Mouse (Mus musculus): ENCODE results near the gene Pex11b. TPM values are rescaled to one million over a fixed set of nuclear protein-coding genes. Genes with fewer than 3 reads are reported as not detected.
"Not testable (repeated sequence)": the region's sequence is repeated elsewhere in the genome, so short reads cannot be mapped to it uniquely, and the experiment has no call there.

Pex11b gene
- total RNA-seq, 2 experiments from 2014 or later, result 53.7 to 61.7 TPM

DNA sequence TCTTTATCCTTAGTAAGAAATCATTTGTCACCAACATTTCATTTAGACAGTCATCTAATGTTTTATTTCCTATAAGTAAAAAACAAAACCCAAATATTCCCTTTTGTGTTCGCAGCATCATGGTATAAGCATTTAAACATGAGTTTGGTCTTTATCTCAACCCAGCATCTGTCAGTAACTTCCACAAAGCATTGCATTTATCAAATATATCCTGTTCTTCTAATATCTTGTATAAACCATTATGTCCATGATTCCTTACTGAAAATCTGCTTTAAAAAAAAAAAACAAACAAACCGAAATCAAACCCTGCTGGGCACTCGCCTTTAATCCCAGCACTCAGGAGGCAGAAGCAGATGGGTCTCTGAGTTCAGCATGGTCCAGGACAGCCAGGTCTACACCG is 28.6 kb upstream of the Pex11b start:
- no peak for DNase-seq (ENCODE audit: low spot score in 2 of 2)

DNA sequence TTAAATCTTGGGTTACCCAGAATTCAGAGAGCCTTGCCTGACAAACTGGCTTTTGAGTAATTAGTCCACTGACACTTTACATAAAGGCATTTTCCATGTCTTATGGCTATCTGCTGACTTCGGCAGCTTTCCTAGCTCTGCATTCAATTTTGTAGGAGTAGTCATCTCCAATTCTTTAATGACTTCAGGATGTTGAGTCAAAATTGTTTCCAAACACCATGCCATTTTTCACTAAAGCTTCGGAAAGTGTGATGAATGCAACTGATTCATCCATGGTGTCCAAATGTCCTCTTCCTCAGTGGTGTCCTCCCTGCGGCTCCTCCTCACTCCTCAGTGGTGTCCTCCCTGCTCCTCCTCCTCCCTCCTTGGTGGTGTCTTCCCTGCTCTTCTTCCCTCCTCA is 17.2 kb upstream of the Pex11b start:
- DNase-seq (ENCODE audit: low spot score in 2 of 2), result no peak

DNA sequence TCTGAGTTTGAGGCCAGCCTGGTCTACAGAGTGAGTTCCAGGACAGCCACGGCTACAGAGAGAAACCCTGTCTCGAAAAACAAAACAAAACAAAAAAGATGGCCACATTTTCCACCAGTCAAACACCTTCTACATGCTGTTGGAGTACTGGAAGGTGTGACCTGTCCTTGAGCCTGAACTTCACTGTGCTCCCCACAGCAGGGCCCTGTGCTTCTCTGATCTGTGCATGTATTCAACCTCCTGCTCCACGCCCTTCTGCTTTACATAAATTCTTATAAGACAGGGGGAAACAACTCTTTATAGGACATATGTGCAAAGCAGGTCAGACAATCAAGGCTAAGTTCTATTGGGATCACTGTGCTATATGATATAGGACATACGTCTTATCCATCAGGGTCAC is 12.0 kb upstream of the Pex11b start:
- DNase-seq (ENCODE audit: low spot score in 2 of 2), result no peak

DNA sequence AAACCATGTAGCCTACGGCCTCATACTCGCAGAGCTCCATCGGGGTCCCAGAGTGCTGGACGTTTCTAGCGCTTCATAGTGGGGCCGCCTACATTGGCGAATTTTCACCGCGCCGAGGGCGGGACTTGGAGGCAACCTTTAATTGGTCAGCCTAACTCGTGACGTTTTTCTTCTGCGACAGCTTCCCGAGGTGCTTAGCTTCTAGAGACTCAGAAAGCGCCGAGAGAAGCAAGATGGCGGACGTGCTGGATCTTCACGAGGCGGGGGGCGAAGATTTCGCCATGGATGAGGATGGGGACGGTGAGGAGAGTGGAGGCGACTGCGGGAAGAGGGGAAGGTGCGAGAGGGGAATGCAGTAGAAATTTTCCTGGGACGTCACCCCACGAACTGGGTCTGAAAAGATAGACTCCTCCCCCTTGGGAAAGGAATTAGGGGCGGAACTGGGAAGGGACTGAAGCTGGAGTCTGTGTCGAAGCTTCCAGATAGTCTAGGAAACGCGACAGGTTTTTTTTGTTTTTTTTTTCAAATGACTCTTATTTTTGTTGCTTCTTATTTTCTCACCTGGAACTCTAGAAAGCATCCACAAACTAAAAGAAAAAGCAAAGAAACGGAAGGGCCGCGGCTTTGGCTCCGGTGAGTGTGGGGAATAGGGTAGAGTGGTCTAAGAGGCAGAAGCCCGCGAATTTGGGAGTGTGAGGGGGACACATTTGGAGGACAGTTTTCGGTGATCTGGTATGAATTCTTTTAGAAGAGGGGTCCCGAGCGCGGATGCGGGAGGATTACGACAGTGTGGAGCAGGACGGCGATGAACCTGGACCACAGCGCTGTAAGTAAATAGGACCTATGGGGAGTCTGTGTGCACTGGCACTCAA is 5.2 kb upstream of the Pex11b start, which contains the start of gene Rbm8a:
Rbm8a (plus strand) TSS at position 205 of the 872 bp plus-strand sequence.
- DNase-seq (ENCODE audit: low spot score in 2 of 2), result peak; percentile 79 to 92

DNA sequence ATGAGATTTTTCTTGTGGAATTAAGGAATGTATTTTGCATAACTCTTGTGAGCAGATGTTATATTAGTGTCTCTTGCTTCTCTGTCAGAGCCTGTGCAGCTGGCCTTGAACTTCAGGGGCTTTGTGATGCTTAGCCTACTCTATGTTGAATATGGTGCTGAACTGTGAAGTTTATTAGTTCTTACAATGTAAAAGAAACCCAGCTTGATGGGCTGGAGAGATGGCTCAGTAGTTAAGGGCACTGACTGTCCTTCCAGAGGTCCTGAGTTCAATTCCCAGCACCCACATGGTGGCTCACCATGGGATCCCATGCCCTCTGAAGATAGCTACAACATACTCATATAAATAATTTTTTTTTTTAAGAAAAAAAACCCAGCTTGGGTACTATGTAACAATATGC is 3.1 kb upstream of the Pex11b start:
- no peak for DNase-seq (ENCODE audit: low spot score in 2 of 2)

DNA sequence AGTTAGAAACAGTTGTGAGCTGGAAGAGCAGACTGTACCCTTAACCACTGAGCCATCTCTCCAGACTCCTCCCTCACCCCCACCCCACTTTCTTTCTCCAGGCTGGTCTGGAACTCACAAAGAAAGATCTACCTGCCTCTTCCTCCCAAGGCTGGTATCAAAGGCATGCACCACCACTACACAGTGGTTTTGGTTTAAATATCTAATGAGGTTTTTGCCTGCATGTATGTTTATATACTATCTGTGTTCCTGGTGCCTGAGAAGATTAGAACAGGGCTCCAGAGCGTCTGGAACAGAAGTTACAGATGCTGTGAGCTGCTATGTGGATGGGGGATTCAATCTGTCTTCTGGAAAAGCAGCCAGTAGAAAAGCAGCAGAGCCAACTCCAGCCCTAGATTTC is 1.2 kb upstream of the Pex11b start:
- DNase-seq (ENCODE audit: low spot score in 2 of 2), result no peak

DNA sequence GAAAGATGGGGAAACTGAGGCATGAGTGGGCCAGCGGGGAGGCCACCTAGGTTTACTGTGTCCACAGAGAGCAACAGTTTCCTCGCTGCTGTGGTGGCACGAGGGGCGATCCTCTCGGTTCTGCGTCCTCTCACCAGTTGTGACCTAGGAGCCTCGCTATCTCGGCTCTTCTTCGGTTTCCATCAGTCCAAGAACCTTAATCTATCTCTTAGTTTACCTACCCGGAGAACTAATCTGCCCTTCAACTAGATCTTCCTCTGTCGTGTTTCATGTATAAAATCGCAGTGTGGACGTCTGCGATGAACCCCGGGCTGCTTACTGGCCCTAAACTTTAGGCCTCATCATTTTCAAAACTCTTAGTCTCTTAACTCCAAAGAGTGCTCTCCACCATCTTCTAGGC is 730 bp downstream of the Pex11b start:
- no peak for DNase-seq (ENCODE audit: low spot score in 2 of 2)

DNA sequence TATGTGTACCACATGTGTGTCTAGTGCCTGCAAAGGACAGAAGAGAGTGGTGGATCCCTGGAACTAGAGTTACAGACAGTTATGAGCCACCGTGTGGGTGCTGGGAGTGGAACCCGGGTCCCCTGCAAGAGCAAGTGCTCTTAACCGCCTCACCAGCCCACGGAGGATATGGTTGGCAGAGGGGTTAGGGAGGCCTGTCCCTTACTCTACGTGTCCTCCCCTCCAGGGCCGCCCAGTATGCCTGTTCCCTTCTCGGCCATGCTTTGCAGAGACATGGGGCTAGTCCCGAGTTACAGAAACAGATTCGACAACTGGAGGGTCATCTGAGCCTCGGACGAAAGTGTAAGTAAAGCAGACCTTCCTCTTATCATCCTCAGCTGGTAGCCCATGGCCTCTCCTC is 1.3 kb downstream of the Pex11b start:
- DNase-seq (ENCODE audit: low spot score in 2 of 2), result no peak

DNA sequence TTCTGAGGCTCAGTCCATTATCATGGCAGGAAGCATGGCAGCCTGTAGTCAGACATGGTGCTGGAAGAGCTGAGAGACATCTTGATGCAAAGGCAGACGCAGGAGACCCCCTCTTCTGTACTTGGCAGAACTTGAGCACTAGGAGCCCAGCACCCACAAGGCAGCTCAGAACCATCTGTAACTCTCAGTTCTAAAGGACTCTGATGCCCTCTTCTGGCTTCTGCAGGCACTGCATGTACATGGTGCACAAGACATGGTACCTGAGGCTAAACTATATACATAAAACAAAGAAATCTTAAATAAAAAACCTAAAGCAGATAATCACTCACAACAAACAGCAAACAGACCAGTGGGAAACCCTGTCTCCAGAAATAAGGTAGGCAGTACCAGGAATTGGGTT is 4.0 kb downstream of the Pex11b start:
- peak in 1 of 2 experiments; percentile 27 for DNase-seq (ENCODE audit: low spot score in 2 of 2)

DNA sequence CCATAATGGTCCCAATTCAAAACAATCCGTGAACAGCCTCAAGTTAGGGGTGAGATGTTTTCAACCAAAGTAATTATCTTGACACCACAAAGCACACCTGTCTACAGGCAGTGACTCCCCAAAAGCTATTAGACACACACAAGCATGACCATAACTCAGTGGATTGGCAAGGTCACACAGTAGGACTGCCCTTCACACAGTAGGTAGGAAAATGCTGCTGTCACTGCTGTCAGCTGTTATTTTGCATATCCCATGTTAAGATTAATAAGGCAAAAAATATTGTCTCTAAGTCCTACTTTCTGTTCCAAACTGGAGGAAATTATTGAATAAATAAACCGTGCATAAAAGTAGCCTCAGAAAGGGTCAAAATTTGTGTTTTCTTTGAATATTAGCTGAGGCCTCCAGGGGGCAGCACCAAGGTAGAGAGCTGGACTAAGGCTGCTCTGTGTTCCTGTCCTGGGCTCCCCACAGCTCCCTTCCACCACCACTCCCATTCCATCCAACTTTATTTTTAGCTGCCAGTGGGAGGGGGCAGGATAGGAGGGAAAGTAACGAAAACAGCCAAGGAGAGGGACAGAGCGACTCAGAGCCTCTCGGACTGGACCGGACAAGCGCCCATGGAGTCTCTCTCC is 10.0 kb downstream of the Pex11b start, which contains the start of gene Itga10:
Itga10 (plus strand) TSS at position 567 of the 632 bp plus-strand sequence.
- DNase-seq (ENCODE audit: low spot score in 2 of 2), result no peak

DNA sequence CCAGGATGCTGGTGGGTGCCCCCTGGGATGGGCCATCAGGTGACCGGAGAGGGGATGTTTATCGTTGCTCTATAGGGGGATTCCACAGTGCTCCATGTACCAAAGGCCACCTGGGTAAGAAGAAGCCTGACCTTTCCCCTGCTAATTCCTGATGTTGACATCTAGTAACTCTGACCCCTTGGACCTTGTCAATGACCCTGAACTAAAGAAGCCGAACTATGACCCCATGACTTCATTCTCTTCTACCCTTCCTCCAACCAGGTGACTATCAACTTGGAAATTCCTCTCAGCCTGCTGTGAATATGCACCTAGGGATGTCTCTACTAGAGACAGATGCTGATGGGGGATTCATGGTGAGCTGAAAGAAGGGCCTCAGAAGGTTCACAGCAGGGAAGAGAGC is 12.2 kb downstream of the Pex11b start:
- no peak for DNase-seq (ENCODE audit: low spot score in 2 of 2)

DNA sequence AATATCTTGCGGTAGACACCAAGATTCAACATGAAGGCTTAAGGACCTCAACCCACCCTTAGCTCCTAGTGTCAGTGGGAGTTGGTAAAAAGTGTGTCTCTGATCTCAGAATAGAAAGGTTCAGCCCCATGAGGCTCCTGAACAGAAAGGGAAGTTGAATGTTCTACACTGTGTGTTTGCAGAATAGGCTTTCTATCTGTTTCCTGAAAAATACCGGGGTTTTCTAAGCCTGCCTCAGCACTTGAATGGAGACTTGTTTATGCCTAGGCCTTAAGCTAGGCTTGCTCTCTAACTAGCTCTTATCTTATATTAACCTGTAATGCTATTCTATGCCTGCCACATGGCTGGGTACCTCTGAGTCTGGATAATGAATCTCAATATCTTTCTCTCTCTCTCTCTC is 25.7 kb downstream of the Pex11b start:
- DNase-seq (ENCODE audit: low spot score in 2 of 2), result no peak

DNA sequence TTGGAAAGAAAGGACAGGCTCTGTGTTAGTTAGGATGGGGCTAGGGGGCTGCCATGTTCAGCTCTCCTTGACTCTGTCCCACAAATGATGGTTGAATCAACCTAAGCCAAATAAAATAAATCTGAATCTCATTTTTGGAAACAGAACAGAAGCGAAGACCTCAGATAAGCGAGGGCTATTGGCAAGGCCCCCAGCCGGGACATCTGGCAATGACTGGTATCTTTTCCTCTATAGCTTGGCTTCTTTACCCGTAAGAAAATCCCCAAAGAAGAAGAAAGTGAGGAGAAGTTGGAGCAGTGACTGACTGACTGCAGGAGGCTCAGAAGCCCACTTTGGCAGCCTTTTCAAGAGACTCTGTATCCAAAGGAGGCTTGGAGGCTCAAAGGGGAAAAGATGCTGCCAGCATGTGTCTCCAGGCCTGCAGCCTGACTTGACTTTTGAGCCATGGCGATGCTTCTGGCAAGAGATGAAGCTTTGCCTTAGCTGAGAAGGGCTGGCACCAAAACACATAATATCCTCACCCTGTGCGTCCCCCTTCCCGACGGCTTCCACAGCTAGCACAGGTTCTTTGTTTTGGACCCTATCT is 27.6 kb downstream of the Pex11b start:
- DNase-seq (ENCODE audit: low spot score in 2 of 2), result no peak

DNA sequence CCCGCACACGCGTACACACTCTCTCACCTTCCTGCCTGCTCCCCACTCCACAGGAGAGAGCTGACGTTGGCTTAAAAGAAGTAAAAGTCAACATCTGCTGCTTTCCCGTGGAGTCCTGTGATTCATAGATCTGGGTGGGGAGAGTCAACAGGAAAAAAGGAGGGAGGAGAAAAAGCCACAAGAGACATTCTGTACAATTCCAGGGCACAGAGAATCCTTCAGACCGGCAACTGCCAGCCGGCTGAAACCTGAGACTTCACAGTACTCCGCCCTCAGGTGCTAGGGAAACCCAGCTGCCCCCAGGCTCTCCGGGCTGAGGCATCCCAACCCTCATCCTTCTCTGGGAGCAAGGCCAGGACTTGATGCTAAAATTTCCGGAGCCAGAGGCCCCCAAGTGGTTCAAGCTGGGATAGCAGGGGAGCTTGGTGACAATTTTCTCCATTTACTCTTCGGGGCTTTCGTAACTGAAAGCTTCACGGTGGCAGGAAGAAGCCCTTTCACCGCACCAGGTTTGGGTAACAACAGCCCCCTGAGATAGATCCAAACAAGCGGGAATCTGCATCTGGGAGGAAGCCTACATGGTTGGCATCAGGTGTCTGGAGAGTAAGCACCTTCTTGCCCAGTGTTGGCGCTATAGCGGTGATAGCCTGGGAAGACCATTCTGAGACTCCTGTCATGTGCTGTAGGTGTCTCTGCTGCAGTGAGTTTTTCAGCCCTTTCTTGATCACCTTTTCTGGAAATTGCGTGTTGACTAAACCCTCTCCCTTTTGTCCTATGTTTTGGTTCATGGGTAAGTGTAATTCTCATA is 28.5 kb downstream of the Pex11b start:
- DNase-seq (ENCODE audit: low spot score in 2 of 2), result peak; percentile 54 to 68

DNA sequence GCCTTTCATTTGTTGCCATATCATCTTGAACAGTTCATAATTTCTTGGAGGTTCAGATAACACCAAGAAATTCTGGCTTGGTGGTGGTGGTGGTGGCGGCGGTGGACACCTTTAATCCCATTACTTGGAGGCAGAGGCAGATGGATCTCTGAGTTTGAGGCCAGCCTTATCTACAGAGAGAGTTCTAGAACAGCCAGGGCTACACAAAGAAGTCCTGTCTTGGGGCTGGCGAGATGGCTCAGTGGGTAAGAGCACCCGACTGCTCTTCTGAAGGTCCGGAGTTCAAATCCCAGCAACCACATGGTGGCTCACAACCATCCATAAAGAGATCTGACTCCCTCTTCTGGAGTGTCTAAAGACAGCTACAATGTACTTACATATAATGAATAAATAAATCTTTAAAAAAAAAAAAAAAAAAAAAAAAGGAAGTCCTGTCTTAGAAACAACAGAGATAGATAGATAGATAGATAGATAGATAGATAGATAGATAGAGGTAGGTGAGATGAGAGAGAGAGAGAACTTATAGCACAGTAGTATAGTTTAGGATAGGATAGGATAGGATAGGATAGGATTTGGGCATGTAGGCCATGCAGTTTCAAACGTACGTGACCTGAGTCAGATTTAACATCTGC is 30.7 kb downstream of the Pex11b start:
- not testable (repeated sequence) for DNase-seq (ENCODE audit: low spot score in 2 of 2)

DNA sequence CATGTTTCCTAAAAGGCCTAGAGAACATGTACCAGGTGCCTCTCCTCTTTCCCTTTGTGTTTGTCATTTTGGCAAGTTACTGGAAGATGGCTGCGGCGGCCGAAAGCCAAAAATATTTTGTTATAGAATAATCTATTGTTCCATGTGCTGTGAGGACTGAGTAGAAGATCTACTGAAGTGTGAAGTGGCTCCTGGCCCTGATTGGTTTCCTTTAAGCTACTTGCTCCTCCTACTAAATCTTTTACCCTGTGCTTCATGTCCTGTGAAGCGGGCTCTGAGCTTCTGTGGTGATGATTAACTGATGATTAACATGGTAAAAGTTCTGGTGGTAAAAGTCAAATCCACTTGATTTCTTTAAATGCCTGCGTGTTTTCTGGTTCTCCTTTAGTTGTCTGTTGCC is 31.7 kb downstream of the Pex11b start:
- DNase-seq (ENCODE audit: low spot score in 2 of 2), result no peak

DNA sequence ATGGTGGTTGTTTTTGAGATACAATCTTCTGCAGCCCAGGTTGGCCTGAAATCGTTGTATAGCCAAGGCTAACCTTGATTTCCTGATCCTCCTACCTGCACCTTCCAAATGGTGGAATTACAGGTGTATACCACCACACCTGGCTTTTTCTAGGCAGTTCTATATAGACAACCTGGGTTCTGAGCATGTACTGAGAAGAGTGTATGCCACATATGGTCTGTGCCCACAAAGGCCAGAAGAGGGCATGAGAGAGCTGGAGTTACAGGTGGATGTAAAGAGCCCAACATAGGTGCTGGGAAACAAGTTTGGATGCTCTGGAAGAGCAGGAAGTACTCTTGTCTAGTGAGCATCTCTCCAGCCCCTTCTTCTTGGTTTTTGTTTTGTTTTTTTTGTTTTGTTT is 32.1 kb downstream of the Pex11b start:
- no peak for DNase-seq (ENCODE audit: low spot score in 2 of 2)

DNA sequence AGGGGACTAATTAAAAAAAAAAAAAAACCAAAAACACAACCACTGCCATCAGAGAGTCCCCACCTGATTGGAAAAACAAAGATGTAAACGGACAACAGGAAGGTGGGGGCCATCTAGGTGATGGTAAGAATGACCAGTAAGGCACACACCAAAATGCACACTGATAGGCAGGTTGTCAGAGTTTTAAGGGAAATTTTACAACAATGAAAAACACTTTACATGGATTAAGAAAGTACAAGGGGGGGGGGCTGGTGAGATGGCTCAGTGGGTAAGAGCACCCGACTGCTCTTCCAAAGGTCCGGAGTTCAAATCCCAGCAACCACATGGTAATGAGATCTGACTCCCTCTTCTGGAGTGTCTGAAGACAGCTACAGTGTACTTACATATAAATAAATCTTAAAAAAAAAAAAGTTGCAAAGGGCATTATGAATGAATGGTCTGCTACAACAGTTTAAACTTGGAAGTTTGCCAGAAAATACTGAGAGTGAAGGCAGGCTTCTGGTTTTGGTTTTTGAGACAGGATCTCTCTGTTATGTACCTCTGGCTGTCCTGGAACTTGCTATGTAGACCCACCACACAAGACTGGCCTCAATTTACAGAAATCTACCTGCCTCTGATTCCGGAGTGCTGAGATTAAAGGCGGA is 33.4 kb downstream of the Pex11b start:
- DNase-seq (ENCODE audit: low spot score in 2 of 2), result no peak

DNA sequence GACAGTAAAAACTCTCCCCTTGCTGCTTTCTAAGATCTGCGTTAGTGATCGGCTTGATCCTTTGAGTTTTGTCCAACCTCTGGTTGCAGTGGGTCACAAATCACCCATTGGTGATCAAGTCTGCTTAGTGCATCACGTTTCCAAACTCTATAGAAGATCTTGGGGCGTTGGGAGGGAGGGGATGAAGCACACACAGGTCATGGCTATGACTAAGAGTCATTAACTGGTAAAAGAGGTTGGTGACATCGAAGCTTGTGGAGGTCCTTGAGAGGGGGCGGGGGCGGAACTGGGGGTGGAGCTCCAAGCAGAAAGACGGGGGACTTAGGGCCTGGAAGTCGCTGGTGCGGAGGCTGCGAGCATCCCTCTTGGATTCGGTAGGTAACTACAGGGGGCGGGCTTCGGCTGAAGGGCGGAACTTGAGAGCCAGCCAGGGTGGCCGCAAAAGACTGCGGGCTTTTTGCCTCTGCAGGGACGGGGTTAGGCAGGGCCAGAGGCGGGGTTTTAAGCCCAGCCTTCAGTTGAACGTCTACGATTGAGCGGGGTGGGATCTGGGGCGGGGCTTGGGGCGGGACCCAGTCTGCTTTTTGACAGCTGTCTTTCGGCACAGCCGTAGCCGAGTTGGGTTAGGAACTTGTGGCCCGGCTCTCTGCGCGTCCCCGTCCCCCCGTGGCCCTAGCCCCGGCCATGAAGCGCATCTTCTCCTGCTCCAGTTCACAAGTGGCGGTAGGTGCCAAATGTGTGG is 34.7 kb downstream of the Pex11b start, which contains the start of gene Ankrd35:
Ankrd35 (plus strand) TSS at position 405 of the 742 bp plus-strand sequence.
- peak; percentile 32 to 42 for DNase-seq (ENCODE audit: low spot score in 2 of 2)

DNA sequence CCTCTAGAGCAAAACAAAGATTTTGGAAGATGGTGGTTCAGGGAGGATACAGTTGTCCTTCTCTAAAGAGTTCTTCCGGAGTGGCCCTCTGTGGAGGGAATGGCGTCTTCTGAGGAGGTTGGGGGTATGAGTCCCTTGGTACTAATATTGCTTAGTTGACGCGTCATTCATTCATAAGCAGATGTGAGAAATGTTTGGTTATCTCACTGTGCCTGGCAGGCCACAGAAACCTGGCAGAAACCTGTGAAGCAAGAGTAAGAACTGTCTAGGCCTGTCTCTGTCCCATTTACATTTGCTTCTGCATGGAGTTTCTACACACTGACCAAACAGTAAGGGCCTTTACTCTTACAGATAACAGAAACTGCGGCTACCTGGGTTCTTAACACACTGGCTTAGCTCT is 36.3 kb downstream of the Pex11b start:
- no peak for DNase-seq (ENCODE audit: low spot score in 2 of 2)

Data from adrenal gland, postnatal 4 days (tissue).